ENCODE assay signal across 8 mouse cellular contexts in genomic region chr4:129810798-129811604, GRCm38 (mm10). TPM values are rescaled to one million over a fixed set of nuclear protein-coding genes. Genes with fewer than 3 reads are reported as not detected.
A peak's percentile ranks its signal among the peaks of the same experiment; 100 is the strongest.
DNase-seq lines count a peak whose midpoint lies in the region; ATAC-seq lines count a peak whose summit lies in the region.

Ptp4a2 (plus strand) TSS chr4:129811219.

- H3K9me3 ChIP-seq in heart, embryonic 16.5 days (replicated peaks; ENCODE audit: control insufficient read depth, low read length): no peaks in the 10 kb centered on the region
- no peaks in the 10 kb centered on the region for H3K9me3 ChIP-seq in liver, embryonic 15.5 days (replicated peaks)

- peak within 1 kb of the TSS; percentile 63 for H3K4me3 ChIP-seq in heart, embryonic 16.5 days (ENCODE audit: low read length)
- H3K4me3 ChIP-seq in liver, embryonic 15.5 days (replicated peaks): peak within 1 kb of the TSS; percentile 49

- H3K27ac ChIP-seq in heart, embryonic 16.5 days (ENCODE audit: low read length): peak within 1 kb of the TSS; percentile 72
- H3K27ac ChIP-seq in liver, embryonic 15.5 days (replicated peaks): peak within 1 kb of the TSS; percentile 72

- H3K4me1 ChIP-seq in heart, embryonic 16.5 days (ENCODE audit: control insufficient read depth, insufficient read depth, low read length): peaks cover 17% of the 10 kb centered on the region
- H3K4me1 ChIP-seq in liver, embryonic 15.5 days (replicated peaks): peaks cover 16% of the 10 kb centered on the region

- ATAC-seq in erythroblast, adult 5-6 weeks (replicated peaks; ENCODE audit: low FRiP score, poor library complexity, severe bottlenecking): no peak
- peak; percentile 92 for ATAC-seq in heart, embryonic 16.5 days (replicated peaks; ENCODE audit: extremely low read depth, insufficient read depth, low FRiP score)
- peak; percentile 81 for ATAC-seq in liver, embryonic 15.5 days (ENCODE audit: insufficient read depth)

- no peaks in the 10 kb centered on the region for H3K27me3 ChIP-seq in heart, embryonic 16.5 days (ENCODE audit: control insufficient read depth, insufficient read depth, low read length)
- H3K27me3 ChIP-seq in liver, embryonic 15.5 days: peaks cover 39% of the 10 kb centered on the region

- H3K9ac ChIP-seq in heart, embryonic 16.5 days (ENCODE audit: low read length): peak within 1 kb of the TSS; percentile 76
- peak within 1 kb of the TSS; percentile 27 for H3K9ac ChIP-seq in liver, embryonic 15.5 days

- DNase-seq in right cerebral cortex, postnatal 14 days: peak; percentile 25
- no peak for DNase-seq in right cerebral cortex, adult 18-20 months
- DNase-seq in kidney, postnatal 14 days: peak; percentile 79
- DNase-seq in neural tube, embryonic 10.5 days (ENCODE audit: extremely low spot score, low spot score): peak; percentile 54
- peak; percentile 86 for DNase-seq in thymus, postnatal 10 days (ENCODE audit: low spot score in 2 of 2)

- no peaks in the 10 kb centered on the region for H3K36me3 ChIP-seq in heart, embryonic 16.5 days (ENCODE audit: control insufficient read depth, insufficient read depth)
- no peaks in the 10 kb centered on the region for H3K36me3 ChIP-seq in liver, embryonic 15.5 days (replicated peaks)

- 6% methylated on average over 35 of the region's 35 CpGs for WGBS in heart, embryonic 16.5 days
- WGBS in liver, embryonic 15.5 days (ENCODE audit: insufficient replicate concordance): 2% methylated on average over 35 of the region's 35 CpGs

- peak within 1 kb of the TSS; percentile 85 for H3K4me2 ChIP-seq in heart, embryonic 16.5 days (ENCODE audit: low read depth, low read length)
- peak within 1 kb of the TSS; percentile 67 for H3K4me2 ChIP-seq in liver, embryonic 15.5 days

RNA-seq across cellular contexts. Expression of gene Ptp4a2, which starts in this region (rescaled TPM):
- total RNA-seq in erythroblast, adult 5-6 weeks (2015; ENCODE audit: low replicate concordance): 92.8 and 126 TPM in 2 replicates
- total RNA-seq in erythroblast, adult 5-6 weeks (2017; ENCODE audit: low replicate concordance): 74.3 and 85.6 TPM in 2 replicates
- 352 and 364 TPM in 2 replicates for polyA plus RNA-seq in heart, embryonic 16.5 days (2015; fragmentation: Nextera tagmentation; extraction: Ambion mirVana)
- polyA plus RNA-seq in liver, embryonic 15.5 days (2015; fragmentation: Nextera tagmentation; extraction: Ambion mirVana): 140 and 174 TPM in 2 replicates
